Mouse (Mus musculus) C2C12 (cell line): Measurements from ENCODE around the gene Acp6.
A peak's percentile ranks its signal among the peaks of the same experiment; 100 is the strongest.

Experiments used
- CEBPB ChIP-seq: IDR thresholded peaks from one replicate; pipeline ENCODE4 v1.6.1; 2011; ENCODE audit warnings: low read depth, mild to moderate bottlenecking, control low read depth, moderate library complexity
- CTCF ChIP-seq: IDR thresholded peaks from one replicate; pipeline ENCODE4 v1.5.1; 2011; ENCODE audit not compliant: control insufficient read depth, insufficient read depth, insufficient read length
- MAX ChIP-seq: IDR thresholded peaks from one replicate; pipeline ENCODE4 v1.6.1; 2011; ENCODE audit warnings: mild to moderate bottlenecking, control low read depth
- MYOD1 ChIP-seq: IDR thresholded peaks from one replicate; pipeline ENCODE4 v1.6.1; 2011; ENCODE audit warnings: low read depth; ENCODE audit not compliant: control insufficient read depth, insufficient read length
- MYOG ChIP-seq: IDR thresholded peaks from one replicate; pipeline ENCODE4 v1.6.1; 2011; ENCODE audit not compliant: control insufficient read depth, insufficient read length; ENCODE audit errors: extremely low read depth
- USF1 ChIP-seq: IDR thresholded peaks from one replicate; pipeline ENCODE4 v1.6.1; 2011; ENCODE audit warnings: low read depth, mild to moderate bottlenecking, control low read depth, moderate library complexity

GRCm38 (mm10) chr3:97225231-97225630 is 66.7 kb downstream of the Acp6 start:
- TF ChIP-seq CEBPB, result peak; percentile 16
- TF ChIP-seq MYOD1, result no peak
- no peak for TF ChIP-seq MAX
- TF ChIP-seq CTCF, result no peak
- TF ChIP-seq MYOG, result no peak
- no peak for TF ChIP-seq USF1
